Mouse (Mus musculus): ENCODE data around the gene Ccm2l. TPM values are rescaled to one million over a fixed set of nuclear protein-coding genes. Genes with fewer than 3 reads are reported as not detected.

The Ccm2l gene
- total RNA-seq (2014; fragmentation: Nextera tagmentation), result 7.7 and 11.6 TPM in 2 replicates
- total RNA-seq (2017), result 0.21 and 3.3 TPM in 2 replicates

DNA sequence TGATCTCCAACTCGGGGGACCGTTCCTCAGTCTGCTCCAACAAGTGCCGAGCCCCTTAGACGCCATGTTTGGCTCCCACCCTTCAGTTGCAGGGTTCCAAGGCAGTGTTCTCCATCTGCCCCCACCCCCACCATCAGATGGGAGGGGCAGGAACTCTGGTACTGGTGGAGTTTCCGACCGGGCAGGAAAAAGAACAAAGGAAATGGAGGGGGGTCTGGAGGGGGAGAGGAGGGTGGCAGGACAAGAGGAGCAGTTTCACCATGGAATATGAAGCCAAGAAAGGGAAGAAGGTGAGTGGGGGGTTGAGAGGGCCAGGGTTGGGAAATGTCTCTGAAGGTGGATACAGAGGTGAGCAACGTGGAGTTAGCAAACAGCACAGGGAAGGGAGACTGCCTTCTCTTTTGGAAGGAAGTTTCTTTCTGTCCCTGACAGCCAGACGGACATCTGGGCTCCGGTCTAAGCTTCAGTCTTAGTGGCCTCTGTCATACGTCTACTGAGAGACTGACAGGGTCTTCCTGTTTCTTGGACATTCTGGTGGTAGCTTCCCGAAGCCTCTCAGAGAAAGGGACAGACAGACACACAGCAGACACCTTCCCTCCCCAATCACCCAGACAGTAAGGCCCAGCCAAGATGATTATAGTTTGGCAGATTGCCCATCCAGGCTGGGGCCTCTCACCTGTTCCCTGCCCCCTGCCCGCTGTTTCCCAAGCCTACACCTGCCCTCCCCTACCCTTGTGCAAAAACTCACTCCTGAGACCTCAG lies at the start of gene Ccm2l:
Ccm2l (plus strand) TSS at position 209 of the 762 bp plus-strand sequence.
- peak; percentile 13 for ATAC-seq (replicated peaks; ENCODE audit: poor library complexity, severe bottlenecking)

DNA sequence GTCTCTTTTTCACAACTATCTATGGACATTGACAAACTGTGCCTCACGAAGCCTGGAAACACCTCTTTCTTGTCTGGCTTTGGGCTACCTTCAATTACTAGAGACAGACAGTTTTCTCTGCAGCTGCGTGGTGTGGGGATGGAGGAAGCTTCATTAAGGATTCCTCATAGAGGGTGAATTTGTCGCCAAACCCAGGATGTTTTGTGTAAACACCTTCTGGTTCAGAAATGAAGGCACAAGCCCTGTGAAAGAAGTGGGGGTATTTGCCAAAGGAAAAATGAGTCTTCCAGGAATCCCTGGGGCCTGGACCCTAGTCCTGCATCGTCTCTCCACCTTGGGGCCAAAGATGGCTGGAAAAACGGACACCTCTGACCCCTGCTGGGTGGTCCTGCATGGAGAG lies 49.0 kb upstream of the Ccm2l start:
- no peak for ATAC-seq (replicated peaks; ENCODE audit: poor library complexity, severe bottlenecking)

DNA sequence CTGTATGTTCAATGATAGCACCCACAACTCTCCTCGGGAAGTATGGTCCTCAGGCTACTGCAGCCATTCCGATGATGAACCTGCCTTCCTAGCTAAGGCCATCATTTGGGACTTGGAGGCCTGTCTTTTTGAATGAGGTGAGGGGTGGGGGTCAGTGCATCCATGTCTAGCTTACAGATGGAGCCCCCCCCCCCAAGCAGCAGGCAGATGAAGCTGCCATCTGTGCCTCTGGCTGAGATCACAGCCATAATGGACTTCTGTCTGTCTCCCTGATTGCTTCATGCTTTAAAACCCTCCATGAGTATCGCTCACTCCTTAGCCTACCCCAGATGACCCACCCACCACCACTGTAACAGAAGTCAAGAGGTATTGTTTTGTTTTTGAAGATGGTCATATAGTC lies 46.4 kb upstream of the Ccm2l start:
- no peak for ATAC-seq (replicated peaks; ENCODE audit: poor library complexity, severe bottlenecking)

DNA sequence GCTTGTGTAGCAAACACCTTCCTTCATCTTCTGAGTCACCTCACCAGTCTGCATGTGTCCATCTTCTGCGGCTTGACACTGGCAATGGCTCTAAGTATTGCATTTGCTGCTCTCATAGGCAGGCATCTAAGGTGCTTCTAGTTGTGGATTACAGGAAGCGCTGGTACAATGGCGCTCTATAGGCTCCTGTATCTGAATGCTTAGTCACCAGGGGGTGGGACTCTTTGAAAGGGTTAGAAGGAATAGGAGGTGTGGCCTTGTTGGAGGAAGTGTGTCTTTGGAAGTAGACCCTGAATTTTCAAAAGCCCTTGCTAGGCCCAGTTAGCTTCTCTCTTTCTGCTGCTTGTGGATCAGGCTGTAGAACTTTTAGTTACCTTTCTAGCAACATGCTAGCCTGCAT lies 44.6 kb upstream of the Ccm2l start:
- peak; percentile 87 for ATAC-seq (replicated peaks; ENCODE audit: poor library complexity, severe bottlenecking)

DNA sequence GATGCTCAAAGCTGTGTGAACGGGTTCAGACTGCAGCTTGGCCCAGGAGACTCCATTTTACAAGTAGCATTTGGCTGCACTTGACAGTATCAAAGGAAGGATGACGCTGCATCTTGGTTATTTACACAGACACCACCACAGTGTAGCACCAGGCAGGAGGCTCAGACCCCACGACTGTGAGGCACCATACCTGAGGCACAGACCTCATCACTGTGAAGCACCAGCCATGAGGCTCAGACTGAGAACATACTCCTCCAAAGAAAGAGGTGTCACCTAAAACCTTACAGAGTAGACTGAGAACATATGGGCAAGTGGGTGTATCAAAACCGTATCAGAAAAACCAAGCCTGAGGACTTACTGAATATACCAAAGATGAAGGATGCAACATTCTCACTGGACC lies 42.9 kb upstream of the Ccm2l start:
- ATAC-seq (replicated peaks; ENCODE audit: poor library complexity, severe bottlenecking), result no peak

DNA sequence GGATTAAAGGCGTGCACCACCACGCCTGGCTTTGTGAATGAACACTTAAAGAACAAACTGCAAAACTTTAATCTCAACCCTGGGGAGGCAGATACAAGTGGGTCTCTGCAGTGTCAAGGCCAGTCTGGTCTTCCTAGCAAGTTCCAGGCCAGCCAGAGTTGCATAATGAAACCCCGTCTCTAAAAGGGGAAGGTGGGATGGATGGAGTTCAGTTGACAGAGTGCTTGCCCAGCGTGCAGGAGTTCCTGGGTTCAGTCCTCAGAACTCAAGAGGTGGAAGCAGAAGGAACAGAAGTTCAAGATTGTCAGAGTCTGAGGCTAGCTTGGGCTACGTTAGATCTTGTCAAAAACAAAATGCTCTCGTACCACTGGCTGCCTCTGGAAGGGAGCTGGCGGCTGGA lies 39.7 kb upstream of the Ccm2l start:
- peak; percentile 61 for ATAC-seq (replicated peaks; ENCODE audit: poor library complexity, severe bottlenecking)

DNA sequence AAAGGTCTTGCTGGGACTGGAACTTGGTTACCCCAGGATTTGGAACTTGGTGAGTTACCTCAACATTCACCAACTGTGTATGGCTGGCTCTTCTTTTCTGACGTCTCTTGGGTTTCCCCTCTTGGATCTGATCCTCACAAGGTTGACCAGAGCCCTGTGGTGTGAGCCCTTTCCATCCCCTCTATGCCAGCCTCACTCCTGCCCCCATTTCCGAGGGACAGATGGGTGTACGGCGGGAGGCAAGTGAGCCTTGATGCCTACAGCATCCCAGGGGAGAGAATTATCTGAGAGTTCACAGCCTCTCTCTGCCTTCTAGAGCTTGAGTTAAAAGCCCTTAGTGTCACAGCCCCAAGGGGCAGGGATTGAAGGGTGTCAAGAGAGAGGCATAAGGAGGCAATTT lies 38.3 kb upstream of the Ccm2l start:
- ATAC-seq (replicated peaks; ENCODE audit: poor library complexity, severe bottlenecking), result no peak

DNA sequence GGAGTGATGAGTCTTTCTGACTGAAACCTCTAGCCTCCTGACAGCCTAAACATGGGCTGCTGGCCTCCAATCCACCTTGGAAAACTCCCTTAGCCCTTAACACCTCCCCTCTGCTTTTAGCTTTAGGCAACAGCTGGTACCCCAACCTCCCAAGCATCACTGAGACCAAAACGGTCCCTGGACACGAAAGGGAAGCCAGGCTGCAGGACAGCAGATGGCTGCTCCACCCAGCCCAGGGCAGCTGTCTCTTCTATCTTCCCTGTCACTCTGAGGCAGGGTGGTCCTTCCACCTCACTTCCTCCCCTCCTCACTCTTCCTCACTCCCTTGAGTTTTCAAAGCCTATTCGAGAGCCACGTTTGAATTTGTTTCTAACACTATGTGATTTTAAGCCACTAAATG lies 35.3 kb upstream of the Ccm2l start:
- ATAC-seq (replicated peaks; ENCODE audit: poor library complexity, severe bottlenecking), result no peak

DNA sequence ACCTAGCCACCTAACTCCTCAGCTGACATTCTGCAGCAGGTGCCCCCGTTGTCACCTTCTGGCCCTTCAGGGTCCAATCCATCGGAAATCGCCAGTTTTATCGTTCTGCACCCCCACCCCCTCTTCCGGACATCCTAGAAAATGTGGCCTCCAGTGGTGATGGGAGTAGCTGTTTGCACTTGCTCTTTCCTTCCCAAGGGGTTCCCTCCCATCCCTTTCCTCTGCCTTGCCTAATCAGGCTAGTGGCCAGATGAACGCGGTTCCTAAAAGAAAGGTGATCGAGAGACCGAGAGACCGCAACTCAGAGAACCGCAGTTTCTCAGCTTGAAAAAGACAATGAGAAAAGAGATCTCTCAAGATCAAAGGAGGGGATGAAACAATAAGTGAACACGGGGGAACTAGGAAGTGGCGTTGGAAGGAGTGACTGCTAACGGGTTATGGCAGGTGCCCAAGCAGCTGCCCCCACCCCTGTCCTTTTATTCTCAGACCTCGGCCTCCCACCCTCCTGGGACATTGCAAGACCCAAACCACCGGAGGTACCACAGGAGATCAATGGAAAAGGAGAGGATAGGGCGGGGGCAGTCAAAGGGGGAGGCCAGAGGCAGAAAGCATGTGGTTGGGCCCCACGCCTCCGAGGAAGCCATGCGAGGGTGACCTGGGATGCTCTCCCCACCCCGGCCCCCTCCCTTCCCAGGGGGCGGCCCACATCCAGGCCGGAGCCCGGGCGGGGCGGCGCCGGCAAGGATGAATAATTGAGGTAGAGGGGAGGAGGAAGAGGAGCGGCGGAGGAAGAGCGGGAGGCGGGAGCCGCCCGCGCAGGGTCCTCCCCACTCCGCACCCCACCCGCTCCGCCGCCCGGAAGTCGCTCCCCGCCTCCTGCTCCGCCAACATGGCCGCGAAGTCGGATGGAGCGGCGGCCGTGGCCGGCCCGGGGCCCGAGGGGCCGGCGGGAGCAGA lies 34.4 kb upstream of the Ccm2l start, which contains the start of gene Xkr7:
Xkr7 (plus strand) TSS at position 727 of the 957 bp plus-strand sequence.
- ATAC-seq (replicated peaks; ENCODE audit: poor library complexity, severe bottlenecking), result 0 out of 2 replicates have a peak, but pooled peaks have one; percentile 4

DNA sequence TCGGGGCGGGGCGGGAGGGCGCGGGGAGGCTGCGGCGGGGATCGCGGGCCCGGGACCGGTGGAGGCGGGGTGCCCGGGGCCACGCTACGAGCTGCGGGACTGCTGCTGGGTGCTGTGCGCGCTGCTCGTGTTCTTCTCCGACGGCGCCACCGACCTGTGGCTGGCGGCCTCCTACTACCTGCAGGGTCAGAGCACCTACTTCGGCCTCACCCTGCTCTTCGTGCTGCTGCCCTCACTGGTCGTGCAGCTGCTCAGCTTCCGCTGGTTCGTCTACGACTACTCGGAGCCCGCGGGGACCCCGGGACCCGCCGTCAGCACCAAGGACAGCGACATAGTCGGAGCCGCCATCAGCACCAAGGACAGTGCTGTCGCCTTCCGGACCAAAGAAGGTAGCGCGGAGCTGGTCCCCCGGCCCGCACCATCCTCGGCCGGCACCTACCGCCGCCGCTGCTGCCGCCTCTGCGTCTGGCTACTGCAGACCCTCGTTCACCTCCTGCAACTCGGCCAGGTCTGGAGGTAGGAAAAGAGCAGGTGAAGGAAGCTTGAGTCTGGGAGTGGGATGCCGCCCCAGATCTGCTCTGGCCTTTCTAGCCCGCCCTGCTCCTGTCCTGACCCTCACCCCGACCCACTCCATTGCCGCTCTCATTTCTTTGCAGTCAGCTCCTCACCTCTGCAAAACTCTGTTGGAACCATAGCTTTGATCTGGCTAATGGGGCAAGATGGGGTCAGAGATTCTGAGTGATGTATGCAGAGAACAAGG lies 33.5 kb upstream of the Ccm2l start:
- peak; percentile 98 for ATAC-seq (replicated peaks; ENCODE audit: poor library complexity, severe bottlenecking)

DNA sequence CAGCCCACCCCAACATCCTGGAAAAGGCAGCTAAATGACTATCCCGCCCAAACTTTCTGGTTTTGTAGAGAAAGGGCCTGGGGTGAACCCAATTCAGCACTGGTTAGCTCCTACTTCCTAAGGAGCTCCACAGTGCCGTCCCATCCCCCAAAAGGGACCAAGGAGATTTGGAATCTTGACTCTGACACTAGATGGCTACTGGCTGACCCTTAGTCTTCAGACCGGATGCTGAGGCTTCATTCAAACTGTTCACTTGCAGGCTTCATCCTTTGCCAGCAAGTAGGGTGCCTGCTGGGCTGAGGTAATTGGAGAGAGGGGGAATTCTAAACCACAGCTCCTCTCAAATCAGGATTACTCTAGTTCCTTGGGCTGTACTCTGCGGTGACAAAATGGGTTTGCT lies 32.8 kb upstream of the Ccm2l start:
- no peak for ATAC-seq (replicated peaks; ENCODE audit: poor library complexity, severe bottlenecking)

DNA sequence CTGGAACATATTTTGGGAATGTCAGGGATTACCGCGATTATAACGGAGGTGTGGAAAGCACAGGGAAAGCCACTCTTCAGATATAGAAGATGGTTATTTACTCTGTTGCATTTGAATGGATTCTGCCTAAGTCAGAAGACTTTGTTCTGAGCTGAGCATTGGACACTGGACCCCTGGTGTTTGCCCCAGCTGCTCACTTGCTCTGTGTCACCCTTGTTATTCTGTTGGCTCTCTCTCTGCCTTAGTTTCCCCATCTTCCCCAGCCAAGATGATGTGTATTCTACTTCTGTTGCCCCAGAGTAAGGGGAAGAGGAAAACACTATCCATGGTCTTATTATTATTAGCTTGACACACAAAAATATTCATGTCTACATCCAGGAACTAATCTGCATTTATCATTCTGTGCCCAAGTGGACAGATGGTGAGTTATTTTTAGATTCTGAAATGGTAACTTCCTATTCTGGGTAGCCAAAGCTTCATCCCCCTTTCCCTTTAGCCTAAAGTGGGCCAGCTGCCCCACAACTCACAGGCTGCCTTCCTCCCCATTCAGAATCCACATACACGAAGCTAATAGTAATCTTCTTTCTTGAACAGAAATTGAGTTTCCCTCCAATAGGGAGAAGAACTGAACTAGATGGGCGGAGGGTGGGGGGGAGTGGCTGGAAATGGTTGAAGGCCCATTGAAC lies 32.1 kb upstream of the Ccm2l start:
- ATAC-seq (replicated peaks; ENCODE audit: poor library complexity, severe bottlenecking), result no peak

DNA sequence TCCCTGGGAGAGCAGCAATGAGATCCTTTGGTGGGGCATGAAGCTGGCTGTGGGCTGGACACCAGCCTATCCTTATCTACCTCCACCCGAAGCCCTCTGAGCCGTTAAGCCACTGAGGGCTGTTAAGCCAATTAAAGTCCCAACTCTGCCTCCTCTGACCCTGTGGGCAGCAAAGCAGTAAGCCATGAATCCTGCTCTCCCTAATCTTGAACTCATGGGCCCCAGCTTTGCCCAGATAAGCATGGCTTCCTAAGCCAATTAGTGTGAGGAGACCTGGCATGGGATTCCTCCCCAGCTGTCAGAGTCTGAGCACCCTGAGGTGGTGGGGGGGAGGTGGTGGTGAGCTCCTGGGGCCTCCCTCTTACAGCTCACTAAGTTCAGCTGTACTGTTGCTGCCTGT lies 29.1 kb upstream of the Ccm2l start:
- ATAC-seq (replicated peaks; ENCODE audit: poor library complexity, severe bottlenecking), result no peak

DNA sequence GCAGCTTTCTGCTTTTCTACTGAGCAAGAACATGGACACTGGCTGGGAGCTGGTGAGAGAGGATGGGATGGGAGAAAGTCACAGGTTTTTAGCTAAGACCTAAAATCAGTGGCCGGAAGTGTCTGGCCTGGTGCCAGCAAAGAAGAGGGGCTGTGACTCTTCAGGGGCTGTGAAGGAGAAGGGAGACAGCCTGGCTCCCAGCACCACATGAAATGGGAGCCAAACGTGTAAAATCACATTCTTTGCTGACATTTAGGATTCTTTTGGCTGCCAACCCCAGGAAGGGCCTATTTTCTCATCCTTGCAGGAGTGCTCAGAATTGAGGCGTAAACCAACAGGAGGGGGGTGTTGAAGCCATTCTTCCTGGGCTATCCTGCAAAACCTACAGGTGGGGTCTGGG lies 21.9 kb upstream of the Ccm2l start:
- no peak for ATAC-seq (replicated peaks; ENCODE audit: poor library complexity, severe bottlenecking)

DNA sequence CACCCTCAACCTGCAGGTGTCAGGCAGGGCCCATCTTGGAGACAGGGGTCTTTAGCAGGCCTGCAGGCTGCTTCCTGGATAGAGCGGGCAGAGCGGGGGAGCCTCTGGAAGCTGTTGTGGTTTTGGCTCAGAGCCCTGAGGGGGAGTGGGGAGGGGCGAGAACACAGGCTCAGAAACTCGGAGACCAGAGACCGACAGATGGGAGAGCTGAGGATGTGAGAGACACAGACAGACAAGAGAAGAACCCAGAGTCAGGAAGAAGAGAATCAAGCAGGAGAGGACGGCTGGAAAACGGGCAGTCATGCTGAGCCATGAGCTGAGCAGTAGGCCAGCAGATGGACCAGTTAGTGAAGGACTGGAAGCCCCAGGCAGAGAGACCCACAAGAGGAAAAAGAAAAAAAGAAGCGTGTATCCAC lies 19.9 kb upstream of the Ccm2l start:
- 0 out of 2 replicates have a peak, but pooled peaks have one; percentile 23 for ATAC-seq (replicated peaks; ENCODE audit: poor library complexity, severe bottlenecking)

DNA sequence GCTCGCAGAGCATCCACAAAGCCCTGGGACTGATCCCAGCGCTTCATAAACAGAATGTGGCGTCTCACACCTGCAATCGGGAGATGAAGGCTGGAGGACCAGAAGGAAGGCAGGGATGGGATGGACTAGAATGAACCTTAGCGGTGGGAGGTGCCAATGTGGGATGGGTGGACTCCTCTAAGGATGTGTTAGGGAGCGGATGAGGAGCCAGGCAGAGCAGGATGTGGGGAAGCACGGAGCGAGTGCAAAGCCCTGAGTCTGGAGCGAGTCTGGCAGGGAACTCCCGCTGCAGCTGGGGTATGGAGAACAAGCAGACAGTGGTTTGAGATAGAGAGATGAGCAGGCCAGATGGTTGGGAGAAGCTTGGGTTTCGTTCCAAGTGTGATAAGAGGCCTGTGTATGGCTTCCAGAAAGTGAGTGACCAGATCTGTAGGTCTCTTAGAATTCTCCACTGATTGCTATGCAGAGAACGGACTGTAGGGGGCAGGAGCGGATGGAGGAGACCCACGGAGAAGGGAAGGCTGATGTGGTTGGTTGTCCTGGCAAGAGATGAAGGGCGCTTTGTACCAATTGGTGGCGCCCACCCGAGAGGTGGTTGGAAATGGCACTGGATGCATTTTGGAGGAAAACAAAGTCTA lies 17.8 kb upstream of the Ccm2l start:
- ATAC-seq (replicated peaks; ENCODE audit: poor library complexity, severe bottlenecking), result peak; percentile 71

DNA sequence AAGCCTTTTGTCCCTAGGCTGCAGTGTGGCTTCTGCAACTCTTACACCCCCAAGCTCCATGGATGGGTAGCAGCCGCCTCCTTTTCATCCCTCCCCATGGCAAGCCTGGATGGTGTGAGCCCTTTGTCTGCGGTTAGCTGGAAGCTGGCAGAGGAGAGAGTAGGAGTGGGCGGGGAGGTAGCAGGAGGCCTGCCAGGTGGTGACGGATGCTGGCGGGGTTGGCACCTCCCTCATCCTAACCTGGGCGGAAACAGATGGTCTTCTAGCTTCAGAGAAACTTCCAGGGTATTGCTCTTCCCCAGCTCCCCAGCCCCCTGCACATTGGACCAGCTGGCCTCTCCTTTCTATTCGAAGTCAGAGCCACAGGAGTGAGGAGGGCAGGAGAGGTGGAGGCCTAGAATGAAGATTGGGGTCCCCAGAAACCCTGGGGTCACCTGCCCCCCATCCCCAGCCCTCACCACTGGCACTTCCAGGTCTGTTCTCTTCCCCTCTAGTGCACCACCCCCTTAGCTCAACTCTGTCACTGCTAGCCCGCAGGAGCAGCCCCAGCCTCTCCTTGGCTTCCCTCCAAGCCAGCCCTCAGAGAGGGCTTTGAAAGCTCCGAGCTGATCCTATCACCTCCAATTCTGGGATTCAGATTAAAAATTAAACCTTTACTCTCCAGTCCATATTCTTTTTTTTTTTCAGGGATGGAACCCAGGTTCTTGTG lies 16.3 kb upstream of the Ccm2l start:
- ATAC-seq (replicated peaks; ENCODE audit: poor library complexity, severe bottlenecking), result no peak

DNA sequence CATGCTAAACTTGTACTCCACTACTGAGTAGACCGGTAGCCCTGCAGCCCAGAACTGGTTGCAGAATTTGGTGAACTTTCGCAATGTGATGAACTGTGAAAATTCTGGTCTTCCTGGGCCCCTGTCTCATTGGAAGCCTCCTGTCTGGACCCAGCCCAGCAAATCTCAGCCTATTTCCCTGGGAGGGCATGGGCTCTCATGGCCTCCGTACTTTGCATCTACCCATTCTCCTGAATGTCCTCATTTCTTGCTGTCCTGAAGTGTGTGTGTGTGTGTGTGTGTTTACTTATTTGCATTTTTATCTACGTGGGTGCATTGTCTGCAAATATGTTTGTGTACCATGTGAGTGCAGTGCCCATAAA lies 15.8 kb upstream of the Ccm2l start:
- no peak for ATAC-seq (replicated peaks; ENCODE audit: poor library complexity, severe bottlenecking)

DNA sequence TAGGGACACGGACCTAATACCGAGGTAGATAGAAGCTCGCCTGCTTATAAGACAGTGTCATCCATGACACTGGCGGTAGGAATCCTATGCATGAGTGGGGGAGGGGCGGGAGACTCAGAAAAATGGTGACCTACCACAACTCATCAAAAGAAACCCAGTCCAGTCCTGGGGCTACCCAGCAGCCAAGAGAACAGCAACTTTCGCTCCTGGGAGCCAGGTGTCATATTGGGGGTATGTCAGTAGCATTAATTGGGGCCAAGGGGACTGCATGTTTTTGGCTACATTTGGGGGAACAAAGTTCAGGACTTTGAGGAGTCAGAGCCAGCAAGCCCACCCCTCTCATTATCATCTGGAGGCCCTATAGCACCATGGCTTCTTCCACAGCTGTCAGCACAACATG lies 14.7 kb upstream of the Ccm2l start:
- no peak for ATAC-seq (replicated peaks; ENCODE audit: poor library complexity, severe bottlenecking)
